Mouse (Mus musculus): ENCODE measurements at regions not wholly inside any gene's neighbourhood (a gene's known extent, or its start where the extent isn't known, plus 50 kb on each side); places are given as distances from the start of the nearest gene placed in this dataset.

DNA sequence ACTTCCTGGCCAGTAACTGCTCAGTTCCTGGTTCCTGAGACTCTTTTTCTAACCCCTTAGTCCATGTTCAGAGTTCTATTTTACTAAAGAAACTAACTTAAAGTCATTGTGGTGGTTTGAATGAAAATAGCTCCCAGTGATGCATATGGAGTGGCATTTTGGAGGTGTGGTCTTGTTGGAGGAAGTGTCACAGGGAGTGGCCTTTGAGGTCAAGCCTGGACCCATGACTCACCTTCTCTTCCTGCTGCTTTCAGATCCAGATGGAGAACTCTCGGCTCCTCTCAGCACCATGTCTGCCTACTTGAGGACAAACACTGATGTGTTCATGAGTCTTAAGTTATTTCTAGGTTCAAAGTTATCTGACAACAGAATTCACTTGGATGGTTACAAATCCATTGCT lies 111.8 kb upstream of the Mon1b start:
- 45% methylated on average over 1 of the region's 1 CpGs for WGBS
- Histone ChIP-seq H3K36me3 (ENCODE audit: insufficient read depth, low read length) (no peaks in the 10 kb centered on the region), H3K9me3 (replicated peaks; ENCODE audit: low read length) (no peaks in the 10 kb centered on the region), H3K9ac (ENCODE audit: low read depth, low read length) (no peak overlapping the region), H3K4me2 (ENCODE audit: low read length) (no peak overlapping the region), H3K4me1 (replicated peaks; ENCODE audit: insufficient read depth, low read length) (no peaks in the 10 kb centered on the region), H3K27me3 (ENCODE audit: insufficient read depth, low read length) (no peaks in the 10 kb centered on the region), H3K4me3 (replicated peaks; ENCODE audit: low read depth, low read length) (no peak overlapping the region), H3K27ac (no peak overlapping the region)
- no peak for TF ChIP-seq CTCF (IDR thresholded peaks at IDR 0.05; ENCODE audit: low read depth)
- DNase-seq (ENCODE audit: low spot score) = no peak
- ATAC-seq (replicated peaks; ENCODE audit: low FRiP score, low read depth) = no peak

DNA sequence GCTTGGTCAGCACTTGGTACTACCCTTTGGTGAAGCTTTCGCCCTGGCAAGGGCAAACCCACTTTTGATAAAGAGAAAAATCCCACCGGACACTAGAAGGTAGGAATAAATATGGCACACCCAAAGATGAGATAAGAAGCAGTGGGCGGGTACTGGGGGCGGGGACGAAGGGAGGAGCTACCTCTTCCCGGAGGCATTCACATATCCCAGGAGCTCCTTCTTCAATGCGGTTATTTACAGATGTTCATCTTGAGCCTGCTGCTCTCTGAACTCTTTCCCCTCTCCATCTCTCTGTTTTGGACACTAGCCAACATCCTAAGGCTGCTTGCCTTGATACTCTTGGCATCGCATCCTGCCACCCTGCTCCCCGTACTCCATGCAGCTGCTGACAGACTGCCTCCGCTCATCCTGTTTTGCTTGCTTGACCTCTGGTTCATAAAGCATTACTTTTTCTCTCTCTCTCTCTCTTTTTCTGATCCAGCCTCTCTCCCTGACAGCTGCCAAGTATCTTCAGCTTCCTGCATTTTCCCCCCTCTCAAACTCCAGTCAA lies 104.2 kb upstream of the Mon1b start:
- DNase-seq (ENCODE audit: low spot score) (peak; percentile 27), ATAC-seq (replicated peaks; ENCODE audit: low FRiP score, low read depth) (no peak)
- H3K27ac ChIP-seq = no peak overlapping the region
- no peaks in the 10 kb centered on the region for H3K4me1 ChIP-seq (replicated peaks; ENCODE audit: insufficient read depth, low read length)
- H3K4me2 ChIP-seq (ENCODE audit: low read length) = peak overlapping the region; percentile 4; the same call in 1 of the 2 replicates
- no peaks in the 10 kb centered on the region for H3K9me3 ChIP-seq (replicated peaks; ENCODE audit: low read length)
- H3K27me3 ChIP-seq (ENCODE audit: insufficient read depth, low read length) = no peaks in the 10 kb centered on the region
- no peak for TF ChIP-seq CTCF (IDR thresholded peaks at IDR 0.05; ENCODE audit: low read depth)
- H3K4me3 ChIP-seq (replicated peaks; ENCODE audit: low read depth, low read length) = no peak overlapping the region
- 42% methylated on average over 10 of the region's 10 CpGs for WGBS
- no peaks in the 10 kb centered on the region for H3K36me3 ChIP-seq (ENCODE audit: insufficient read depth, low read length)
- no peak overlapping the region for H3K9ac ChIP-seq (ENCODE audit: low read depth, low read length)

DNA sequence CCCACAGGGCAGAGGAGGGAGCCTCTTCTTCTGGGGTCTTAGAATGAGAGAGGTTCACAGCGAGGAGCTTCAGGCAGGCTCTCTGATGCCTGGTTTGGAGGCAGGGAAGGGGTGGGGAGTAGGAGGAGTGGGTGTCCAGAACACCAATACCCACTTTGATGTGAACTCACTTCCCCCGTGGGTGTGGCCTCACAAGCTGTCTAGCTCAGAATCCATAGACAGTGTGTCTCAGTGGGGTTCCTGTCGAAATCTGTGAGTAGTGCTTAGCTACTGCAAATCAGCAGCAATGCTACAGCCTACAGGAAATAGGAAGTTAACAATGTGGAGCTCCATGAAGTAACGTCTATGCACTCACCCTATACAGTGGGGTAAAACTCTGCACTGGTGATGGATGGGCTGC lies 102.5 kb upstream of the Mon1b start:
- Histone ChIP-seq H3K27ac (no peak overlapping the region), H3K36me3 (ENCODE audit: insufficient read depth, low read length) (no peaks in the 10 kb centered on the region), H3K4me2 (ENCODE audit: low read length) (no peak overlapping the region), H3K27me3 (ENCODE audit: insufficient read depth, low read length) (no peaks in the 10 kb centered on the region), H3K9ac (ENCODE audit: low read depth, low read length) (no peak overlapping the region), H3K9me3 (replicated peaks; ENCODE audit: low read length) (no peaks in the 10 kb centered on the region), H3K4me1 (replicated peaks; ENCODE audit: insufficient read depth, low read length) (no peaks in the 10 kb centered on the region), H3K4me3 (replicated peaks; ENCODE audit: low read depth, low read length) (no peak overlapping the region)
- no peak for ATAC-seq (replicated peaks; ENCODE audit: low FRiP score, low read depth)
- no peak for DNase-seq (ENCODE audit: low spot score)
- 46% methylated on average over 4 of the region's 4 CpGs for WGBS
- no peak for TF ChIP-seq CTCF (IDR thresholded peaks at IDR 0.05; ENCODE audit: low read depth)

DNA sequence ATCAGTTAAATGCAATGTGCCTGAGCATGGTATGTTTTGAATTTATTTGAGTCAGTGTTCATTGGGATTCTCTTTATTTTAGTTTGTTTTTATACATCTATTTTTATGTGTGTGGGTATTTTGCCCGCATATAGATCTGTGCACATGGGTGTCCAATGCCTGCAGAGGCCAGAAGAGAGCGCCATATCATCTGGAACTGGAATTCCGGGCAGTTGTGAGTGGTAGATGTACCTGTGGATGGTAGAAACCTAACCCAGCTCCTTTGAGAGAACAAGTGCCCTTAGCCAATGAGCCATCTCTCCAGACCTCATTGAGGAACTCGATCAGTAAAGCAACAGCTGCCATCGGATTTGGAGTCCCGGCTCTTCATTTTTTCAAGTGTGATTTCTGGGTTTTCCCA lies 94.0 kb upstream of the Mon1b start:
- Histone ChIP-seq H3K4me3 (replicated peaks; ENCODE audit: low read depth, low read length) (no peak overlapping the region), H3K9me3 (replicated peaks; ENCODE audit: low read length) (no peaks in the 10 kb centered on the region), H3K4me1 (replicated peaks; ENCODE audit: insufficient read depth, low read length) (no peaks in the 10 kb centered on the region), H3K27ac (no peak overlapping the region), H3K9ac (ENCODE audit: low read depth, low read length) (no peak overlapping the region), H3K4me2 (ENCODE audit: low read length) (no peak overlapping the region), H3K36me3 (ENCODE audit: insufficient read depth, low read length) (no peaks in the 10 kb centered on the region), H3K27me3 (ENCODE audit: insufficient read depth, low read length) (no peaks in the 10 kb centered on the region)
- 87% methylated on average over 6 of the region's 6 CpGs for WGBS
- DNase-seq (ENCODE audit: low spot score) (no peak), ATAC-seq (replicated peaks; ENCODE audit: low FRiP score, low read depth) (no peak)
- TF ChIP-seq CTCF (IDR thresholded peaks at IDR 0.05; ENCODE audit: low read depth) = 0 out of 2 replicates have a peak, but pooled peaks have one; percentile 12

DNA sequence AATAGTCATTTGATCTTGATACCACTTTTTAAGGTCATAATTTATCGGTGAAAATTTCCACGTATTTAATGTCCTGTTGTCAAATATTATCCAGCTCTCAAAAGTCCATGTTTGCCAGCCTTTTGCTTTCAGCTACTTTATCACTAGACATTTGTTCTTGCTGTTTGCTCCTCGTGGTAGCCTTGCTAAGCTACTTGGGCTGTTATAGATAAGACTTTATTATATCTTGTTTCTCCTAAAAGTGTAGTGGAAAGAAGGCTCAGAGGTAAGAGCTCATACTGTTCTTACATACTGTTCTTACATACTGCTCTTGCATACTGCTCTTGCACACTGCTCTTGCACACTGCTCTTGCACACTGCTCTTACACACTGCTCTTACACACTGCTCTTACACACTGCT lies 93.3 kb upstream of the Mon1b start:
- Histone ChIP-seq H3K27ac (no peak overlapping the region), H3K9me3 (replicated peaks; ENCODE audit: low read length) (no peaks in the 10 kb centered on the region), H3K4me2 (ENCODE audit: low read length) (no peak overlapping the region), H3K36me3 (ENCODE audit: insufficient read depth, low read length) (no peaks in the 10 kb centered on the region), H3K4me3 (replicated peaks; ENCODE audit: low read depth, low read length) (no peak overlapping the region), H3K4me1 (replicated peaks; ENCODE audit: insufficient read depth, low read length) (no peaks in the 10 kb centered on the region), H3K9ac (ENCODE audit: low read depth, low read length) (no peak overlapping the region), H3K27me3 (ENCODE audit: insufficient read depth, low read length) (no peaks in the 10 kb centered on the region)
- no peak for TF ChIP-seq CTCF (IDR thresholded peaks at IDR 0.05; ENCODE audit: low read depth)
- DNase-seq (ENCODE audit: low spot score) (no peak), ATAC-seq (replicated peaks; ENCODE audit: low FRiP score, low read depth) (no peak)
- 63% methylated on average over 3 of the region's 3 CpGs for WGBS

DNA sequence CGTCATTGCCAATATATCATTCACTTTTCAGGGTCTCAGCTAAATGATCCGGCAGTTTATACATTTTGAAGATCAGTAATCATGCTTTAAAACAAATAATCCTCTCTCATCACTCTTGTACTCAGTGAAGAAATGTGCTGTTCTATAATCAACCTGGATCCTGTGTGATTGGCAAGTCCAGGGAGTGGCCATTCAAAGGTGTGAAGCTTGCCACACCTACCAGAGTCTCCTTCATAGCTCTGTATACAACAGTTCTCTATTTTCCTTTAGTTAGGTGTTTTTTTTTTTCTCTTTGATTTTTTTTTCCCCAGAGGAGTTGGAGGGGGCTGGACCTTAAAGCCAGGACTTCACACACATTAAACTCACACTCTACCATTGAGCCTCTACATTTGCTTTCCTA lies 92.7 kb upstream of the Mon1b start:
- no peaks in the 10 kb centered on the region for H3K9me3 ChIP-seq (replicated peaks; ENCODE audit: low read length)
- no peaks in the 10 kb centered on the region for H3K4me1 ChIP-seq (replicated peaks; ENCODE audit: insufficient read depth, low read length)
- 72% methylated on average over 2 of the region's 2 CpGs for WGBS
- no peak overlapping the region for H3K27ac ChIP-seq
- H3K27me3 ChIP-seq (ENCODE audit: insufficient read depth, low read length) = no peaks in the 10 kb centered on the region
- no peak for TF ChIP-seq CTCF (IDR thresholded peaks at IDR 0.05; ENCODE audit: low read depth)
- DNase-seq (ENCODE audit: low spot score) (no peak), ATAC-seq (replicated peaks; ENCODE audit: low FRiP score, low read depth) (no peak)
- H3K4me3 ChIP-seq (replicated peaks; ENCODE audit: low read depth, low read length) = no peak overlapping the region
- H3K9ac ChIP-seq (ENCODE audit: low read depth, low read length) = no peak overlapping the region
- H3K4me2 ChIP-seq (ENCODE audit: low read length) = no peak overlapping the region
- no peaks in the 10 kb centered on the region for H3K36me3 ChIP-seq (ENCODE audit: insufficient read depth, low read length)

DNA sequence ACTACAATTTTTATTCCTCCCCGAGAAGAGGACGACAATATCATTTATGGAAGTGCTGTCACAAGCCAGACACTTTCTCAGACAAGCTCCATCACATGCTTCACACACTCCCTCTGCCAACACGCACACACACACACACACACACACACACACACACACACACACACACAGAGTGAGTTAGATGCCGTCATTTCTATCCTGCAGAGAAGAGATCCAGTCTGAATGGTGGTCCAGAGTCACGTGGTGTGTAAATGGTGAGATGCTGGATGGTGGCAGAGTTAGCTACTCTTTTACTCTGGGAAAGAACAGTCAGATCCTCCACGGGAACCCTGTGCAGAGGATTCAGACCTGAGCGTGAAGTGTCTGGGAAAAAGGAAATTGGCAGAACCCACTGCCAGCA lies 86.2 kb upstream of the Mon1b start:
- H3K27me3 ChIP-seq (ENCODE audit: insufficient read depth, low read length) = no peaks in the 10 kb centered on the region
- DNase-seq (ENCODE audit: low spot score) = no peak
- H3K9ac ChIP-seq (ENCODE audit: low read depth, low read length) = no peak overlapping the region
- no peak for ATAC-seq (replicated peaks; ENCODE audit: low FRiP score, low read depth)
- no peaks in the 10 kb centered on the region for H3K4me1 ChIP-seq (replicated peaks; ENCODE audit: insufficient read depth, low read length)
- H3K9me3 ChIP-seq (replicated peaks; ENCODE audit: low read length) = no peaks in the 10 kb centered on the region
- TF ChIP-seq CTCF (IDR thresholded peaks at IDR 0.05; ENCODE audit: low read depth) = no peak
- WGBS = 82% methylated on average over 7 of the region's 7 CpGs
- no peak overlapping the region for H3K4me3 ChIP-seq (replicated peaks; ENCODE audit: low read depth, low read length)
- H3K4me2 ChIP-seq (ENCODE audit: low read length) = no peak overlapping the region
- H3K27ac ChIP-seq = no peak overlapping the region
- H3K36me3 ChIP-seq (ENCODE audit: insufficient read depth, low read length) = no peaks in the 10 kb centered on the region
